Mouse (Mus musculus) midbrain, embryonic 15.5 days (tissue): Measurements from ENCODE around the gene Igf2bp2. TPM values are rescaled to one million over a fixed set of nuclear protein-coding genes. Genes with fewer than 3 reads are reported as not detected.

Experiments
- ATAC-seq: fragments of 200-750 bp; cut with Nextera tagmentation; replicated peaks from 2 replicates; pipeline ENCODE4 v1.8.0; 2017; ENCODE audit warnings: moderate TSS enrichment
- H3K27ac ChIP-seq: fragments of 300-500 bp; sonication (generic); 2 replicates; pipeline ENCODE4 v1.5.1; 2015; ENCODE audit warnings: mild to moderate bottlenecking, inconsistent platforms
- H3K27me3 ChIP-seq: fragments of 300-500 bp; sonication (generic); replicated peaks from 2 replicates; pipeline ENCODE4 v1.6.1; 2015; ENCODE audit warnings: inconsistent platforms
- H3K36me3 ChIP-seq: fragments of 300-500 bp; sonication (generic); replicated peaks from 2 replicates; pipeline ENCODE4 v1.6.1; 2015; ENCODE audit warnings: inconsistent platforms
- H3K4me1 ChIP-seq: fragments of 300-500 bp; sonication (generic); 2 replicates; pipeline ENCODE4 v1.6.1; 2015; ENCODE audit warnings: inconsistent platforms
- H3K4me2 ChIP-seq: fragments of 300-500 bp; sonication (generic); 2 replicates; pipeline ENCODE4 v1.6.1; 2015; ENCODE audit warnings: inconsistent platforms, mild to moderate bottlenecking, moderate library complexity
- H3K4me3 ChIP-seq: fragments of 300-500 bp; sonication (generic); 2 replicates; pipeline ENCODE4 v1.5.1; 2015; ENCODE audit warnings: mild to moderate bottlenecking, inconsistent platforms
- H3K9ac ChIP-seq: fragments of 300-500 bp; sonication (generic); 2 replicates; pipeline ENCODE4 v1.6.1; 2015; ENCODE audit warnings: mild to moderate bottlenecking, inconsistent platforms
- H3K9me3 ChIP-seq: fragments of 300-500 bp; sonication (generic); 2 replicates; pipeline ENCODE4 v1.6.1; 2016; ENCODE audit warnings: inconsistent platforms
- WGBS: fragments of 180-500 bp; shearing (Covaris S2); methylation state at CpG from one replicate; pipeline ENCODE4 v1.1.7; 2015; ENCODE audit warnings: mixed read lengths; 5-methylcytosine and 5-hydroxymethylcytosine counted together
- polyA plus RNA-seq: library from polyadenylated mRNA; unstranded; fragments of >200 nt; fragmentation: Nextera tagmentation; extraction: Ambion mirVana; gene quantifications from 2 replicates; pipeline ENCODE4 v1.2.1, GENCODE M21; 2015

The Igf2bp2 gene
- polyA plus RNA-seq, 1 experiment from 2014 or later, result 16.6 TPM

- H3K4me3 ChIP-seq, result no peak overlapping the region
- no peak overlapping the region for H3K27ac ChIP-seq
- no peak overlapping the region for H3K4me2 ChIP-seq
- H3K36me3 ChIP-seq, result no peaks in the 10 kb centered on the region
- WGBS, result 83% methylated on average over 4 of the region's 4 CpGs
- no peaks in the 10 kb centered on the region for H3K9me3 ChIP-seq
- no peaks in the 10 kb centered on the region for H3K27me3 ChIP-seq
- H3K9ac ChIP-seq, result no peak overlapping the region
- peaks cover 6% of the 10 kb centered on the region; the same call in 1 of the 2 replicates for H3K4me1 ChIP-seq
- no peak for ATAC-seq
Measured at GRCm38 (mm10) chr16:22085411-22085810, 77.7 kb downstream of the Igf2bp2 start.

- Histone ChIP-seq H3K27me3 (no peaks in the 10 kb centered on the region), H3K9me3 (no peaks in the 10 kb centered on the region), H3K4me1 (peaks cover 6% of the 10 kb centered on the region; the same call in 1 of the 2 replicates), H3K27ac (no peak overlapping the region), H3K4me3 (no peak overlapping the region), H3K4me2 (no peak overlapping the region), H3K36me3 (0 out of 2 replicates have a peak, but pooled peaks cover 5% of the 10 kb centered on the region), H3K9ac (no peak overlapping the region)
- 87% methylated on average over 12 of the region's 12 CpGs for WGBS
- ATAC-seq, result no peak
Measured at GRCm38 (mm10) chr16:22080125-22080710, 82.9 kb downstream of the Igf2bp2 start.

- no peaks in the 10 kb centered on the region for H3K27me3 ChIP-seq
- no peak for ATAC-seq
- WGBS, result 35% methylated on average over 4 of the region's 4 CpGs
- H3K36me3 ChIP-seq, result 0 out of 2 replicates have a peak, but pooled peaks cover 5% of the 10 kb centered on the region
- no peaks in the 10 kb centered on the region for H3K9me3 ChIP-seq
- H3K4me2 ChIP-seq, result no peak overlapping the region
- no peak overlapping the region for H3K9ac ChIP-seq
- no peak overlapping the region for H3K27ac ChIP-seq
- no peak overlapping the region for H3K4me3 ChIP-seq
- H3K4me1 ChIP-seq, result no peaks in the 10 kb centered on the region
Measured at GRCm38 (mm10) chr16:22076620-22076941, 86.5 kb downstream of the Igf2bp2 start.

- no peak overlapping the region for H3K27ac ChIP-seq
- no peaks in the 10 kb centered on the region for H3K9me3 ChIP-seq
- no peaks in the 10 kb centered on the region for H3K27me3 ChIP-seq
- H3K36me3 ChIP-seq, result 0 out of 2 replicates have a peak, but pooled peaks cover 5% of the 10 kb centered on the region
- 10% methylated on average over 5 of the region's 5 CpGs for WGBS
- no peaks in the 10 kb centered on the region for H3K4me1 ChIP-seq
- no peak overlapping the region for H3K4me3 ChIP-seq
- H3K4me2 ChIP-seq, result no peak overlapping the region
- H3K9ac ChIP-seq, result no peak overlapping the region
- no peak for ATAC-seq
Measured at GRCm38 (mm10) chr16:22075829-22076619, 87.1 kb downstream of the Igf2bp2 start.

GRCm38 (mm10) chr16:22075067-22075466, 88.0 kb downstream of the Igf2bp2 start:
- Histone ChIP-seq H3K9ac (no peak overlapping the region), H3K9me3 (no peaks in the 10 kb centered on the region), H3K4me1 (no peaks in the 10 kb centered on the region), H3K4me3 (no peak overlapping the region), H3K4me2 (no peak overlapping the region), H3K27me3 (no peaks in the 10 kb centered on the region), H3K27ac (no peak overlapping the region), H3K36me3 (0 out of 2 replicates have a peak, but pooled peaks cover 5% of the 10 kb centered on the region)
- no peak for ATAC-seq
- WGBS, result 81% methylated on average over 6 of the region's 6 CpGs

GRCm38 (mm10) chr16:22071361-22071760, 91.7 kb downstream of the Igf2bp2 start:
- 87% methylated on average over 7 of the region's 7 CpGs for WGBS
- Histone ChIP-seq H3K4me2 (no peak overlapping the region), H3K4me3 (no peak overlapping the region), H3K36me3 (peaks cover 12% of the 10 kb centered on the region), H3K27ac (no peak overlapping the region), H3K27me3 (no peaks in the 10 kb centered on the region), H3K4me1 (no peaks in the 10 kb centered on the region), H3K9me3 (no peaks in the 10 kb centered on the region), H3K9ac (no peak overlapping the region)
- ATAC-seq, result no peak

GRCm38 (mm10) chr16:22067406-22067805, 95.7 kb downstream of the Igf2bp2 start:
- Histone ChIP-seq H3K4me3 (no peak overlapping the region), H3K27me3 (no peaks in the 10 kb centered on the region), H3K36me3 (peaks cover 7% of the 10 kb centered on the region), H3K9me3 (no peaks in the 10 kb centered on the region), H3K4me1 (no peaks in the 10 kb centered on the region), H3K4me2 (no peak overlapping the region), H3K27ac (no peak overlapping the region), H3K9ac (no peak overlapping the region)
- no peak for ATAC-seq
- 92% methylated on average over 8 of the region's 8 CpGs for WGBS

GRCm38 (mm10) chr16:22065536-22065935, 97.6 kb downstream of the Igf2bp2 start:
- Histone ChIP-seq H3K4me1 (no peaks in the 10 kb centered on the region), H3K4me2 (no peak overlapping the region), H3K4me3 (no peak overlapping the region), H3K9me3 (no peaks in the 10 kb centered on the region), H3K27me3 (no peaks in the 10 kb centered on the region), H3K36me3 (peaks cover 7% of the 10 kb centered on the region), H3K27ac (no peak overlapping the region), H3K9ac (no peak overlapping the region)
- ATAC-seq, result no peak

GRCm38 (mm10) chr16:22062284-22062683, 100.8 kb downstream of the Igf2bp2 start:
- Histone ChIP-seq H3K9ac (no peak overlapping the region), H3K27me3 (no peaks in the 10 kb centered on the region), H3K4me1 (no peaks in the 10 kb centered on the region), H3K36me3 (no peaks in the 10 kb centered on the region; the same call in 1 of the 2 replicates), H3K4me2 (no peak overlapping the region), H3K9me3 (no peaks in the 10 kb centered on the region), H3K4me3 (no peak overlapping the region), H3K27ac (no peak overlapping the region)
- ATAC-seq, result no peak
- WGBS, result 75% methylated on average over 4 of the region's 4 CpGs

- H3K27ac ChIP-seq, result no peak overlapping the region
- no peak for ATAC-seq
- no peaks in the 10 kb centered on the region for H3K9me3 ChIP-seq
- no peak overlapping the region for H3K4me3 ChIP-seq
- 86% methylated on average over 14 of the region's 14 CpGs for WGBS
- H3K9ac ChIP-seq, result no peak overlapping the region
- no peaks in the 10 kb centered on the region for H3K27me3 ChIP-seq
- H3K36me3 ChIP-seq, result no peaks in the 10 kb centered on the region; the same call in 1 of the 2 replicates
- no peak overlapping the region for H3K4me2 ChIP-seq
- no peaks in the 10 kb centered on the region for H3K4me1 ChIP-seq
Measured at GRCm38 (mm10) chr16:22061555-22062160, 101.4 kb downstream of the Igf2bp2 start.

- WGBS, result 94% methylated on average over 10 of the region's 10 CpGs
- H3K4me1 ChIP-seq, result no peaks in the 10 kb centered on the region
- ATAC-seq, result no peak
- H3K4me3 ChIP-seq, result no peak overlapping the region
- no peak overlapping the region for H3K4me2 ChIP-seq
- no peak overlapping the region for H3K9ac ChIP-seq
- no peaks in the 10 kb centered on the region for H3K36me3 ChIP-seq
- no peak overlapping the region for H3K27ac ChIP-seq
- H3K27me3 ChIP-seq, result no peaks in the 10 kb centered on the region
- no peaks in the 10 kb centered on the region for H3K9me3 ChIP-seq
Measured at GRCm38 (mm10) chr16:22060416-22060815, 102.7 kb downstream of the Igf2bp2 start.

- Histone ChIP-seq H3K4me1 (no peaks in the 10 kb centered on the region), H3K36me3 (no peaks in the 10 kb centered on the region), H3K4me2 (no peak overlapping the region), H3K27ac (no peak overlapping the region), H3K27me3 (no peaks in the 10 kb centered on the region), H3K9me3 (no peaks in the 10 kb centered on the region), H3K9ac (no peak overlapping the region), H3K4me3 (no peak overlapping the region)
- 98% methylated on average over 7 of the region's 7 CpGs for whole genome bisulfite sequencing
- no peak for ATAC-seq
Measured at GRCm38 (mm10) chr16:22058871-22059270, 104.2 kb downstream of the Igf2bp2 start.
